Mouse (Mus musculus): ENCODE data around the gene Rrn3. TPM values are rescaled to one million over a fixed set of nuclear protein-coding genes. Genes with fewer than 3 reads are reported as not detected.
A peak's percentile ranks its signal among the peaks of the same experiment; 100 is the strongest.
"Not testable (repeated sequence)": the region's sequence is repeated elsewhere in the genome, so short reads cannot be mapped to it uniquely, and the experiment has no call there.

Rrn3 gene
- polyA plus RNA-seq, 1 experiment from 2014 or later, result 56.0 TPM

DNA sequence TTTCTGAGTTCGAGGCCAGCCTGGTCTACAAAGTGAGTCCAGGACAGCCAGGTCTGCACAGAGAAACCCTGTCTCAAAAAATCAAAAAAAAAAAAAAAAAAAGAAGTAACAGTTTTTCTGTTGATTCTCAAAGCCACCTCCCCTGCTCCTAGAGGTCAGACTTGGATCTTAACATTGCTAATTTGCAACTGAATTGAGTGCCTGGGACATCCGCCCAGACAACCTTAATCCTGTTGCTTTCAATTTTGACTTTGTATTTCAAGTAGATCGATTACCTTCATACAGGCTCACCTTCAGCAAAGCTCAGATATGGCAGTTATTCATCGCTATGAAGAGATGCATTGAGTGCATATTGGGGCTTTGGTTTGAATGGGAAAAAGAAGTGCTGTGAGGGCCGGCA is 31.2 kb upstream of the Rrn3 start:
- Histone ChIP-seq H3K4me1 (replicated peaks; ENCODE audit: control insufficient read depth, insufficient read depth, low read length) (no peaks in the 10 kb centered on the region), H3K4me2 (ENCODE audit: low read depth, low read length) (no peak overlapping the region), H3K9me3 (ENCODE audit: control insufficient read depth, low read length) (no peaks in the 10 kb centered on the region), H3K9ac (ENCODE audit: low read length) (no peak overlapping the region), H3K4me3 (ENCODE audit: low read length) (no peak overlapping the region), H3K36me3 (ENCODE audit: control insufficient read depth, insufficient read depth, low read length) (no peaks in the 10 kb centered on the region), H3K27ac (ENCODE audit: low read length) (no peak overlapping the region), H3K27me3 (ENCODE audit: control insufficient read depth, insufficient read depth, low read depth, low read length) (no peaks in the 10 kb centered on the region)
- WGBS, result 65% methylated on average over 5 of the region's 5 CpGs
- no peak for ATAC-seq (ENCODE audit: low read depth)

DNA sequence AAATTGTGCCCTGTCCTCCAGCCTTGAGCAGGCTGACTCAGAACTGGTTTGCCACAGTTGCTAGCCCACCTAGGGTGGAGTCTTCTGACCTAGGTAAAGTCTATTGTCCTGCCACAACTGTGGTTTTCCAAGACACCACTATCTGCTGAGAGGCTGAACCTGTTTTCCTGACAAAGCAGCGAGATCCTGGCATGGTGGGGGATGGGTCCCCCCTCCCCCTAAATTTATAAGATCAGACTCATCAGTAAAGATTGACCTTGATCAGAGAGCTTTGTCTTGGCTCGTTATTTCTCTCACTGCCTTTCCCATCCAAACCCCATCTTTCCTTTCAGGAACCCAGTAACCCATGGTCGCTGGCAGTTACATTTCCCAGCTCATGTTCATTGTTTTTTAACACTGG is 30.5 kb upstream of the Rrn3 start:
- Histone ChIP-seq H3K9me3 (ENCODE audit: control insufficient read depth, low read length) (no peaks in the 10 kb centered on the region), H3K4me2 (ENCODE audit: low read depth, low read length) (no peak overlapping the region), H3K27me3 (ENCODE audit: control insufficient read depth, insufficient read depth, low read depth, low read length) (no peaks in the 10 kb centered on the region), H3K4me1 (replicated peaks; ENCODE audit: control insufficient read depth, insufficient read depth, low read length) (no peaks in the 10 kb centered on the region), H3K27ac (ENCODE audit: low read length) (no peak overlapping the region), H3K4me3 (ENCODE audit: low read length) (no peak overlapping the region), H3K9ac (ENCODE audit: low read length) (no peak overlapping the region), H3K36me3 (ENCODE audit: control insufficient read depth, insufficient read depth, low read length) (no peaks in the 10 kb centered on the region)
- no peak for ATAC-seq (ENCODE audit: low read depth)
- 50% methylated on average over 3 of the region's 3 CpGs for WGBS

DNA sequence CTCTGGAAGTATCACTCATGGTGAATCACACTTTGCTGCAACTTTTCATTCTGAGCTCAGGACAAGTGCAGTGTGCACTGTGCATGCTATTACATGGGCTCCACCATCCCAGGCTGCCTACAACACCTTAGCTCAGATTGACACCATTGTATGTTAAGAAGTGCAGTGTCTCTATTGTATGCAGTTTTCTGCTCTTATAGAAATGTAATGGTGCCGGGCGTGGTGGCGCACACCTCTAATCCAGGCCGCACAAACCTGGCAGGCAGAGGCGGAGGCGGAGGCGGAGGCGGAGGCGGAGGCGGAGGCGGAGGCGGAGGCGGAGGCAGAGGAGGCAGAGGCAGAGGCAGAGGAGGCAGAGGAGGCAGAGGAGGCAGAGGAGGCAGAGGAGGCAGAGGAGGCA is 29.9 kb upstream of the Rrn3 start:
- Histone ChIP-seq H3K9ac (ENCODE audit: low read length) (no peak overlapping the region), H3K4me1 (replicated peaks; ENCODE audit: control insufficient read depth, insufficient read depth, low read length) (no peaks in the 10 kb centered on the region), H3K4me2 (ENCODE audit: low read depth, low read length) (no peak overlapping the region), H3K27ac (ENCODE audit: low read length) (no peak overlapping the region), H3K27me3 (ENCODE audit: control insufficient read depth, insufficient read depth, low read depth, low read length) (no peaks in the 10 kb centered on the region), H3K9me3 (ENCODE audit: control insufficient read depth, low read length) (no peaks in the 10 kb centered on the region), H3K4me3 (ENCODE audit: low read length) (no peak overlapping the region), H3K36me3 (ENCODE audit: control insufficient read depth, insufficient read depth, low read length) (no peaks in the 10 kb centered on the region)
- WGBS, result 90% methylated on average over 13 of the region's 13 CpGs
- ATAC-seq (ENCODE audit: low read depth), result no peak

GRCm38 (mm10) chr16:13753986-13754385 is 26.5 kb upstream of the Rrn3 start:
- Histone ChIP-seq H3K4me2 (ENCODE audit: low read depth, low read length) (peak overlapping the region; percentile 98), H3K27me3 (ENCODE audit: control insufficient read depth, insufficient read depth, low read depth, low read length) (no peaks in the 10 kb centered on the region), H3K9me3 (ENCODE audit: control insufficient read depth, low read length) (no peaks in the 10 kb centered on the region), H3K36me3 (ENCODE audit: control insufficient read depth, insufficient read depth, low read length) (no peaks in the 10 kb centered on the region), H3K9ac (ENCODE audit: low read length) (no peak overlapping the region), H3K27ac (ENCODE audit: low read length) (no peak overlapping the region), H3K4me3 (ENCODE audit: low read length) (peak overlapping the region; percentile 77), H3K4me1 (replicated peaks; ENCODE audit: control insufficient read depth, insufficient read depth, low read length) (no peaks in the 10 kb centered on the region)
- 52% methylated on average over 8 of the region's 8 CpGs for WGBS
- ATAC-seq (ENCODE audit: low read depth), result no peak

GRCm38 (mm10) chr16:13754400-13755190 is 25.9 kb upstream of the Rrn3 start:
- Histone ChIP-seq H3K36me3 (ENCODE audit: control insufficient read depth, insufficient read depth, low read length) (no peaks in the 10 kb centered on the region), H3K4me1 (replicated peaks; ENCODE audit: control insufficient read depth, insufficient read depth, low read length) (no peaks in the 10 kb centered on the region), H3K9ac (ENCODE audit: low read length) (peak overlapping the region; percentile 76), H3K27me3 (ENCODE audit: control insufficient read depth, insufficient read depth, low read depth, low read length) (no peaks in the 10 kb centered on the region), H3K9me3 (ENCODE audit: control insufficient read depth, low read length) (no peaks in the 10 kb centered on the region), H3K27ac (ENCODE audit: low read length) (no peak overlapping the region), H3K4me3 (ENCODE audit: low read length) (peak overlapping the region; percentile 77), H3K4me2 (ENCODE audit: low read depth, low read length) (peak overlapping the region; percentile 98)
- peak; percentile 99 for ATAC-seq (ENCODE audit: low read depth)
- WGBS, result under 1% methylated on average over 65 of the region's 65 CpGs

DNA sequence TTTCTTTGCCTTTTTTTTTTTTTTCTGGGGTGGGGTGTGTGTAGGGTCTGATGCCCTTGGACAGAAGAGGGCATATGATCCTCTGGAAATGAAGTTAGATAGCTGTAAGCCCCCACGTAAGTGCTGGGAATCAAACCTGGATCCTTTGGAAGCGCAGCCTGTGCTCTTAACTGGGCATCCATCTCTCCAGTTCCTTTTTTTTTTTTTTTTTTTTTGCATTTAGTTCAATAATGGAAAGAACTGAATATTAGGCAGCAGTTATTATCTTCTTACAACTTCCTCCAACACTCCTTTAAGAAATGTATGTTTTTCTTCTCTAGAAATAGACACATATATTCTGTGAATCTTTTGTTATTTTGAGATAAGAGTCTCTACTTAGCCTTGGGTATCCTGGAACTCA is 22.7 kb upstream of the Rrn3 start:
- Histone ChIP-seq H3K4me2 (ENCODE audit: low read depth, low read length) (no peak overlapping the region), H3K27me3 (ENCODE audit: control insufficient read depth, insufficient read depth, low read depth, low read length) (no peaks in the 10 kb centered on the region), H3K27ac (ENCODE audit: low read length) (no peak overlapping the region), H3K4me3 (ENCODE audit: low read length) (no peak overlapping the region), H3K36me3 (ENCODE audit: control insufficient read depth, insufficient read depth, low read length) (no peaks in the 10 kb centered on the region), H3K9me3 (ENCODE audit: control insufficient read depth, low read length) (no peaks in the 10 kb centered on the region), H3K9ac (ENCODE audit: low read length) (no peak overlapping the region), H3K4me1 (replicated peaks; ENCODE audit: control insufficient read depth, insufficient read depth, low read length) (no peaks in the 10 kb centered on the region)
- 87% methylated on average over 2 of the region's 2 CpGs for WGBS
- no peak for ATAC-seq (ENCODE audit: low read depth)

GRCm38 (mm10) chr16:13762807-13763206 is 17.7 kb upstream of the Rrn3 start:
- WGBS, result 65% methylated on average over 1 of the region's 1 CpGs
- not testable (repeated sequence) for H3K9ac ChIP-seq (ENCODE audit: low read length); H3K27me3 ChIP-seq (ENCODE audit: control insufficient read depth, insufficient read depth, low read depth, low read length); H3K4me3 ChIP-seq (ENCODE audit: low read length); H3K36me3 ChIP-seq (ENCODE audit: control insufficient read depth, insufficient read depth, low read length); H3K4me1 ChIP-seq (replicated peaks; ENCODE audit: control insufficient read depth, insufficient read depth, low read length); H3K4me2 ChIP-seq (ENCODE audit: low read depth, low read length); H3K27ac ChIP-seq (ENCODE audit: low read length); ATAC-seq (ENCODE audit: low read depth); H3K9me3 ChIP-seq (ENCODE audit: control insufficient read depth, low read length)

GRCm38 (mm10) chr16:13764519-13764918 is 16.0 kb upstream of the Rrn3 start:
- Histone ChIP-seq H3K4me1 (replicated peaks; ENCODE audit: control insufficient read depth, insufficient read depth, low read length) (no peaks in the 10 kb centered on the region), H3K27me3 (ENCODE audit: control insufficient read depth, insufficient read depth, low read depth, low read length) (no peaks in the 10 kb centered on the region), H3K9ac (ENCODE audit: low read length) (no peak overlapping the region), H3K4me3 (ENCODE audit: low read length) (no peak overlapping the region), H3K36me3 (ENCODE audit: control insufficient read depth, insufficient read depth, low read length) (no peaks in the 10 kb centered on the region), H3K27ac (ENCODE audit: low read length) (no peak overlapping the region), H3K9me3 (ENCODE audit: control insufficient read depth, low read length) (no peaks in the 10 kb centered on the region), H3K4me2 (ENCODE audit: low read depth, low read length) (no peak overlapping the region)
- ATAC-seq (ENCODE audit: low read depth), result no peak
- WGBS, result 80% methylated on average over 3 of the region's 3 CpGs

DNA sequence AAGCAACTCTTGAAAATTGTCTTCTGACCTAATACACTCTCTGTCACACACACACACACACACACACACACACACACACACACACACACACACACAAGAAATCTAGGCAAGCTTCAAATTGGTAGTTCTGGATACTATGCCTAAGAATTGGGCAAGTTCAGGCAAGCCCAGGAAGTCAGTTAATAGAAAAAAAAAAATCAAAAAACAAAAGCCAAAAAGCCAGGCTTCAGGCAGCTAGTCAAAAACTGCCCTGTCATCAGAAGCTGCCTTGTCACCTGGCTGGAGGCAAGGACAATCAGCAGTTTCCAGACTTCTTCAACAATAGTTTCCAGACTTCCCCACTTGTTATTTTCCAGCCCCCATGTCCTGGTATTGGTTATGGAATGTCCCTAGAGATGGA is 14.1 kb upstream of the Rrn3 start:
- Histone ChIP-seq H3K36me3 (ENCODE audit: control insufficient read depth, insufficient read depth, low read length) (no peaks in the 10 kb centered on the region), H3K27me3 (ENCODE audit: control insufficient read depth, insufficient read depth, low read depth, low read length) (no peaks in the 10 kb centered on the region), H3K27ac (ENCODE audit: low read length) (no peak overlapping the region), H3K9me3 (ENCODE audit: control insufficient read depth, low read length) (no peaks in the 10 kb centered on the region), H3K4me1 (replicated peaks; ENCODE audit: control insufficient read depth, insufficient read depth, low read length) (no peaks in the 10 kb centered on the region), H3K9ac (ENCODE audit: low read length) (no peak overlapping the region), H3K4me3 (ENCODE audit: low read length) (no peak overlapping the region), H3K4me2 (ENCODE audit: low read depth, low read length) (no peak overlapping the region)
- no peak for ATAC-seq (ENCODE audit: low read depth)

DNA sequence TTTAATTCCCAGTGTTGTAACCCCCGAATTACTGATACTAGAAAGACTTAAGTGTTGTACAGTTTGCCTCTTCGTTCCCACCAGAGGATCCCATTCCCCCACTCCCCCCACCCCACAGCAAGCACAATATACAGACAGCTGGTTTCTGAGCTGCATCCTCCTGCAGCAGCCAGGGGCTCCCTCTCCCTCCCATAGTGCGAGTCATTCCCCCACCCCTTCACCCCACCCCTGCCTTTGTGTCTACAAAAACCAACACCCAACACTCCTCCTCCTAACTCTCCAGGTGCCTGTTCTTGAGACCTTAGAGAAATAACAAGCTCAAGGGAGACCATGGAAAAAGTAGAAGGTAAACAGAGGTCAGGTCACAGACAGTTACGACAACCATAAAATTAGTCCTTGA is 8.9 kb upstream of the Rrn3 start:
- H3K4me2 ChIP-seq (ENCODE audit: low read depth, low read length); H3K36me3 ChIP-seq (ENCODE audit: control insufficient read depth, insufficient read depth, low read length); H3K27me3 ChIP-seq (ENCODE audit: control insufficient read depth, insufficient read depth, low read depth, low read length); ATAC-seq (ENCODE audit: low read depth); H3K9me3 ChIP-seq (ENCODE audit: control insufficient read depth, low read length); H3K4me3 ChIP-seq (ENCODE audit: low read length); H3K9ac ChIP-seq (ENCODE audit: low read length); H3K4me1 ChIP-seq (replicated peaks; ENCODE audit: control insufficient read depth, insufficient read depth, low read length); H3K27ac ChIP-seq (ENCODE audit: low read length): not testable (repeated sequence)
- WGBS, result 58% methylated on average over 4 of the region's 4 CpGs
